Mouse (Mus musculus): ENCODE data around the gene Tfpi2.

GRCm38 (mm10) chr6:3982661-3983284, 5.9 kb downstream of the Tfpi2 start:
- TF ChIP-seq POLR2A (IDR thresholded peaks at IDR 0.05; ENCODE audit: borderline replicate concordance, control insufficient read depth, low read depth, low read length) = no peak
- TF ChIP-seq CTCF (IDR thresholded peaks at IDR 0.05; ENCODE audit: control insufficient read depth, insufficient read depth, low read length) = no peak

All from bone marrow, adult 2 months (tissue).